ENCODE assay signal across 8 mouse cellular contexts in genomic region chr16:28238019-28238868, GRCm38 (mm10).
DNase-seq lines count a peak whose midpoint lies in the region; ATAC-seq and TF ChIP-seq lines count a peak whose summit lies in the region.

No protein-coding gene starts in this region.

- H3K9me3 ChIP-seq in liver, embryonic 16.5 days (replicated peaks; ENCODE audit: control insufficient read depth, low read length) = no peaks in the 10 kb centered on the region
- H3K9me3 ChIP-seq in liver, embryonic 12.5 days (replicated peaks) = no peaks in the 10 kb centered on the region
- no peaks in the 10 kb centered on the region for H3K9me3 ChIP-seq in limb, embryonic 14.5 days (ENCODE audit: control insufficient read depth, low read length)

- H3K27ac ChIP-seq in liver, embryonic 16.5 days (ENCODE audit: low read length) = 0 out of 2 replicates have a peak overlapping the region, but pooled peaks have one; percentile 41
- H3K27ac ChIP-seq in liver, embryonic 12.5 days = no peak overlapping the region
- H3K27ac ChIP-seq in cortical plate, adult 2 months (ENCODE audit: insufficient read depth, low read length) = peak overlapping the region; percentile 23; the same call in 1 of the 2 replicates
- H3K27ac ChIP-seq in limb, embryonic 14.5 days (replicated peaks; ENCODE audit: low read depth, low read length) = no peak overlapping the region

- H3K4me1 ChIP-seq in liver, embryonic 16.5 days (ENCODE audit: control insufficient read depth, low read depth, low read length) = no peaks in the 10 kb centered on the region
- no peaks in the 10 kb centered on the region for H3K4me1 ChIP-seq in liver, embryonic 12.5 days
- H3K4me1 ChIP-seq in cortical plate, adult 2 months (ENCODE audit: control insufficient read depth, insufficient read depth, low read length) = peaks cover 4% of the 10 kb centered on the region; the same call in 1 of the 2 replicates
- H3K4me1 ChIP-seq in limb, embryonic 14.5 days (ENCODE audit: control insufficient read depth, insufficient read depth, low read length) = peaks cover 6% of the 10 kb centered on the region; the same call in 1 of the 2 replicates

- 68% methylated on average over 13 of the region's 13 CpGs for WGBS in liver, embryonic 16.5 days (ENCODE audit: insufficient replicate concordance)
- WGBS in liver, embryonic 12.5 days (ENCODE audit: insufficient replicate concordance) = 71% methylated on average over 13 of the region's 13 CpGs
- whole genome bisulfite sequencing in limb, embryonic 14.5 days = 26% methylated on average over 13 of the region's 13 CpGs

- TF ChIP-seq POLR2A in cortical plate, adult 2 months (IDR thresholded peaks at IDR 0.05; ENCODE audit: extremely low read depth, insufficient read depth, low read length) = no peak
- no peak for TF ChIP-seq POLR2A in limb, embryonic 14.5 days (IDR thresholded peaks at IDR 0.05; ENCODE audit: borderline replicate concordance, extremely low read depth, insufficient read depth, insufficient read length)

- no peaks in the 10 kb centered on the region for H3K27me3 ChIP-seq in liver, embryonic 16.5 days (ENCODE audit: control insufficient read depth, insufficient read depth, low read depth, low read length)
- H3K27me3 ChIP-seq in liver, embryonic 12.5 days (replicated peaks) = no peaks in the 10 kb centered on the region
- no peaks in the 10 kb centered on the region for H3K27me3 ChIP-seq in limb, embryonic 14.5 days (ENCODE audit: control insufficient read depth, insufficient read depth, low read length)

- no peaks in the 10 kb centered on the region for H3K36me3 ChIP-seq in liver, embryonic 16.5 days (ENCODE audit: control insufficient read depth, insufficient read depth)
- H3K36me3 ChIP-seq in liver, embryonic 12.5 days = no peaks in the 10 kb centered on the region
- no peaks in the 10 kb centered on the region for H3K36me3 ChIP-seq in limb, embryonic 14.5 days (ENCODE audit: control insufficient read depth, insufficient read depth, low read length)

- TF ChIP-seq CTCF in cortical plate, adult 2 months (IDR thresholded peaks at IDR 0.05; ENCODE audit: extremely low read depth, insufficient read depth, low read length) = no peak

- H3K4me2 ChIP-seq in liver, embryonic 16.5 days (ENCODE audit: low read depth, low read length) = no peak overlapping the region
- H3K4me2 ChIP-seq in liver, embryonic 12.5 days = no peak overlapping the region
- H3K4me2 ChIP-seq in limb, embryonic 14.5 days (replicated peaks; ENCODE audit: low read depth, low read length, severe bottlenecking) = peak overlapping the region; percentile 30; the same call in 1 of the 2 replicates

- H3K9ac ChIP-seq in liver, embryonic 16.5 days (ENCODE audit: low read depth, low read length) = no peak overlapping the region
- no peak overlapping the region for H3K9ac ChIP-seq in liver, embryonic 12.5 days
- H3K9ac ChIP-seq in limb, embryonic 14.5 days (ENCODE audit: low read depth, low read length, severe bottlenecking) = no peak overlapping the region

- ATAC-seq in liver, embryonic 16.5 days (ENCODE audit: low read depth) = no peak
- no peak for ATAC-seq in liver, embryonic 12.5 days
- ATAC-seq in limb, embryonic 14.5 days (ENCODE audit: low FRiP score, low read depth) = peak; percentile 84
- no peak for ATAC-seq in monocyte, adult 5-6 weeks (replicated peaks; ENCODE audit: insufficient number of reproducible peaks, low FRiP score, low TSS enrichment, poor library complexity, severe bottlenecking)

- DNase-seq in kidney, postnatal 10 days = peak; percentile 61
- DNase-seq in limb, embryonic 14.5 days (ENCODE audit: low spot score) = peak; percentile 49
- no peak for DNase-seq in thymus, postnatal 36 days
- DNase-seq in ovary, postnatal 14 days (ENCODE audit: low spot score) = no peak

- no peak overlapping the region for H3K4me3 ChIP-seq in liver, embryonic 16.5 days (ENCODE audit: low read depth, low read length)
- no peak overlapping the region for H3K4me3 ChIP-seq in liver, embryonic 12.5 days
- no peak overlapping the region for H3K4me3 ChIP-seq in cortical plate, adult 2 months (ENCODE audit: insufficient read depth, low read length)
- no peak overlapping the region for H3K4me3 ChIP-seq in limb, embryonic 14.5 days (replicated peaks; ENCODE audit: low read length)

Comparison
In these comparisons a context has a peak if more than half of its experiments do, and no peak if none do; other contexts are left out.
1. H3K27ac ChIP-seq: peak in liver, embryonic 16.5 days (single experiment) and cortical plate, adult 2 months (single experiment); none in liver, embryonic 12.5 days (single experiment) and limb, embryonic 14.5 days (single experiment).
2. DNase-seq: peak in kidney, postnatal 10 days (single experiment) and limb, embryonic 14.5 days (single experiment); none in thymus, postnatal 36 days (0 of 2) and ovary, postnatal 14 days (single experiment).